Mouse (Mus musculus) lung, embryonic 15.5 days (tissue): ENCODE measurements around the gene Rcn3. TPM values are rescaled to one million over a fixed set of nuclear protein-coding genes. Genes with fewer than 3 reads are reported as not detected.
"Not testable (repeated sequence)": the region's sequence is repeated elsewhere in the genome, so short reads cannot be mapped to it uniquely, and the experiment has no call there.

Source experiments
- ATAC-seq: fragments of 200-750 bp; cut with Nextera tagmentation; 2 replicates; pipeline ENCODE4 v1.8.0; 2017; ENCODE audit warnings: moderate number of reproducible peaks, borderline replicate concordance; ENCODE audit not compliant: low FRiP score, low TSS enrichment; ENCODE audit errors: extremely low read depth
- H3K27ac ChIP-seq: fragments of 300-500 bp; sonication (generic); 2 replicates; pipeline ENCODE4 v1.5.1; 2015; ENCODE audit warnings: moderate library complexity, mild to moderate bottlenecking, inconsistent platforms
- H3K27me3 ChIP-seq: fragments of 300-500 bp; sonication (generic); 2 replicates; pipeline ENCODE4 v1.6.1; 2015; ENCODE audit warnings: inconsistent platforms
- H3K36me3 ChIP-seq: fragments of 300-500 bp; sonication (generic); 2 replicates; pipeline ENCODE4 v1.6.1; 2015; ENCODE audit warnings: inconsistent platforms
- H3K4me1 ChIP-seq: fragments of 300-500 bp; sonication (generic); 2 replicates; pipeline ENCODE4 v1.6.1; 2015; ENCODE audit warnings: inconsistent platforms
- H3K4me2 ChIP-seq: fragments of 300-500 bp; sonication (generic); 2 replicates; pipeline ENCODE4 v1.6.1; 2015; ENCODE audit warnings: inconsistent platforms, mild to moderate bottlenecking, moderate library complexity
- H3K4me3 ChIP-seq: fragments of 300-500 bp; sonication (generic); 2 replicates; pipeline ENCODE4 v1.5.1; 2015; ENCODE audit warnings: mild to moderate bottlenecking, inconsistent platforms
- H3K9ac ChIP-seq: fragments of 300-500 bp; sonication (generic); 2 replicates; pipeline ENCODE4 v1.6.1; 2015; ENCODE audit warnings: inconsistent platforms
- H3K9me3 ChIP-seq: fragments of 300-500 bp; sonication (generic); 2 replicates; pipeline ENCODE4 v1.6.1; 2016; ENCODE audit warnings: inconsistent platforms
- WGBS: fragments of 180-500 bp; shearing (Covaris S2); methylation state at CpG from one replicate; pipeline ENCODE4 v1.1.7; 2015; 5-methylcytosine and 5-hydroxymethylcytosine counted together
- polyA plus RNA-seq: library from polyadenylated mRNA; unstranded; fragments of >200 nt; fragmentation: Nextera tagmentation; extraction: Ambion mirVana; gene quantifications from 2 replicates; pipeline ENCODE4 v1.2.1, GENCODE M21; 2015

Rcn3 gene
- polyA plus RNA-seq, 1 experiment from 2014 or later: 353 TPM

GRCm38 (mm10) chr7:45122561-45123185 is 30.7 kb upstream of the Rcn3 start:
- peak overlapping the region; percentile 26; the same call in 1 of the 2 replicates for H3K27ac ChIP-seq
- peak overlapping the region; percentile 97 for H3K9ac ChIP-seq
- 68% methylated on average over 15 of the region's 15 CpGs for WGBS
- no peak for ATAC-seq
- H3K4me1 ChIP-seq: peaks cover 53% of the 10 kb centered on the region
- H3K36me3 ChIP-seq: peaks cover 71% of the 10 kb centered on the region
- H3K4me3 ChIP-seq: peak overlapping the region; percentile 91
- H3K9me3 ChIP-seq: no peaks in the 10 kb centered on the region
- no peaks in the 10 kb centered on the region for H3K27me3 ChIP-seq
- peak overlapping the region; percentile 61 for H3K4me2 ChIP-seq

GRCm38 (mm10) chr7:45121966-45122365 is 29.9 kb upstream of the Rcn3 start:
- no peak overlapping the region for H3K4me3 ChIP-seq
- H3K27me3 ChIP-seq: no peaks in the 10 kb centered on the region
- no peak overlapping the region for H3K9ac ChIP-seq
- ATAC-seq: no peak
- peaks cover 48% of the 10 kb centered on the region for H3K4me1 ChIP-seq
- H3K36me3 ChIP-seq: peaks cover 68% of the 10 kb centered on the region
- H3K27ac ChIP-seq: peak overlapping the region; percentile 44
- H3K4me2 ChIP-seq: peak overlapping the region; percentile 22; the same call in 1 of the 2 replicates
- H3K9me3 ChIP-seq: no peaks in the 10 kb centered on the region

- Histone ChIP-seq H3K4me1 (peaks cover 43% of the 10 kb centered on the region), H3K36me3 (peaks cover 62% of the 10 kb centered on the region), H3K9me3 (no peaks in the 10 kb centered on the region), H3K27ac (peak overlapping the region; percentile 44), H3K27me3 (no peaks in the 10 kb centered on the region), H3K4me3 (no peak overlapping the region), H3K9ac (no peak overlapping the region), H3K4me2 (peak overlapping the region; percentile 22; the same call in 1 of the 2 replicates)
- 44% methylated on average over 8 of the region's 8 CpGs for WGBS
- ATAC-seq: no peak
Measured at GRCm38 (mm10) chr7:45121404-45121803, 29.4 kb upstream of the Rcn3 start.

GRCm38 (mm10) chr7:45119780-45120709 is 28.0 kb upstream of the Rcn3 start:
- WGBS: 79% methylated on average over 5 of the region's 5 CpGs
- no peak overlapping the region for H3K27ac ChIP-seq
- H3K36me3 ChIP-seq: peaks cover 49% of the 10 kb centered on the region
- H3K4me1 ChIP-seq: peaks cover 30% of the 10 kb centered on the region
- H3K27me3 ChIP-seq: no peaks in the 10 kb centered on the region
- no peaks in the 10 kb centered on the region for H3K9me3 ChIP-seq
- no peak overlapping the region for H3K4me3 ChIP-seq
- H3K4me2 ChIP-seq: no peak overlapping the region
- H3K9ac ChIP-seq: no peak overlapping the region
- no peak for ATAC-seq

- Histone ChIP-seq H3K4me1 (peaks cover 24% of the 10 kb centered on the region), H3K9ac (no peak overlapping the region), H3K36me3 (peaks cover 46% of the 10 kb centered on the region), H3K9me3 (no peaks in the 10 kb centered on the region), H3K4me2 (no peak overlapping the region), H3K27ac (no peak overlapping the region), H3K4me3 (no peak overlapping the region), H3K27me3 (no peaks in the 10 kb centered on the region)
- no peak for ATAC-seq
- WGBS: 82% methylated on average over 6 of the region's 6 CpGs
Measured at GRCm38 (mm10) chr7:45118336-45118735, 26.3 kb upstream of the Rcn3 start.

- H3K9me3 ChIP-seq: no peaks in the 10 kb centered on the region
- no peak overlapping the region for H3K4me3 ChIP-seq
- ATAC-seq: no peak
- no peaks in the 10 kb centered on the region for H3K27me3 ChIP-seq
- H3K4me2 ChIP-seq: no peak overlapping the region
- peaks cover 41% of the 10 kb centered on the region for H3K36me3 ChIP-seq
- no peak overlapping the region for H3K27ac ChIP-seq
- H3K9ac ChIP-seq: no peak overlapping the region
- WGBS: 78% methylated on average over 8 of the region's 8 CpGs
- H3K4me1 ChIP-seq: peaks cover 16% of the 10 kb centered on the region
Measured at GRCm38 (mm10) chr7:45117566-45117965, 25.5 kb upstream of the Rcn3 start.

- Histone ChIP-seq H3K4me1 (no peaks in the 10 kb centered on the region), H3K4me2 (no peak overlapping the region), H3K36me3 (peaks cover 6% of the 10 kb centered on the region; the same call in 1 of the 2 replicates), H3K9ac (no peak overlapping the region), H3K27me3 (no peaks in the 10 kb centered on the region), H3K9me3 (no peaks in the 10 kb centered on the region), H3K27ac (no peak overlapping the region), H3K4me3 (no peak overlapping the region)
- WGBS: 60% methylated on average over 2 of the region's 2 CpGs
- no peak for ATAC-seq
Measured at GRCm38 (mm10) chr7:45113476-45113875, 21.5 kb upstream of the Rcn3 start.

- WGBS: 40% methylated on average over 3 of the region's 3 CpGs
Measured at GRCm38 (mm10) chr7:45112529-45112928, 20.5 kb upstream of the Rcn3 start.

GRCm38 (mm10) chr7:45111940-45112339 is 19.9 kb upstream of the Rcn3 start:
- Histone ChIP-seq H3K9ac (no peak overlapping the region), H3K36me3 (no peaks in the 10 kb centered on the region), H3K4me3 (no peak overlapping the region), H3K27me3 (no peaks in the 10 kb centered on the region), H3K9me3 (no peaks in the 10 kb centered on the region), H3K4me2 (no peak overlapping the region), H3K27ac (no peak overlapping the region), H3K4me1 (no peaks in the 10 kb centered on the region)
- no peak for ATAC-seq
- WGBS: 36% methylated on average over 2 of the region's 2 CpGs

More at GRCm38 (mm10) chr7:45112529-45112928, 20.5 kb upstream of the Rcn3 start:
- H3K27me3 ChIP-seq: no peaks in the 10 kb centered on the region
- no peak for ATAC-seq
- no peak overlapping the region for H3K9ac ChIP-seq
- H3K36me3 ChIP-seq: no peaks in the 10 kb centered on the region
- H3K4me3 ChIP-seq: no peak overlapping the region
- no peaks in the 10 kb centered on the region for H3K9me3 ChIP-seq
- no peak overlapping the region for H3K27ac ChIP-seq
- no peak overlapping the region for H3K4me2 ChIP-seq
- H3K4me1 ChIP-seq: no peaks in the 10 kb centered on the region

GRCm38 (mm10) chr7:45110089-45110488 is 18.1 kb upstream of the Rcn3 start:
- WGBS: 83% methylated on average over 4 of the region's 4 CpGs
- H3K27me3 ChIP-seq, H3K4me2 ChIP-seq, ATAC-seq, H3K9me3 ChIP-seq, H3K4me3 ChIP-seq, H3K27ac ChIP-seq, H3K36me3 ChIP-seq, H3K4me1 ChIP-seq, H3K9ac ChIP-seq: not testable (repeated sequence)

- no peak overlapping the region for H3K4me3 ChIP-seq
- H3K36me3 ChIP-seq: no peaks in the 10 kb centered on the region
- H3K27me3 ChIP-seq: no peaks in the 10 kb centered on the region
- ATAC-seq: no peak
- H3K27ac ChIP-seq: no peak overlapping the region
- H3K9me3 ChIP-seq: no peaks in the 10 kb centered on the region
- no peak overlapping the region for H3K4me2 ChIP-seq
- no peak overlapping the region for H3K9ac ChIP-seq
- H3K4me1 ChIP-seq: peaks cover 21% of the 10 kb centered on the region
- WGBS: 42% methylated on average over 5 of the region's 5 CpGs
Measured at GRCm38 (mm10) chr7:45107052-45107645, 15.1 kb upstream of the Rcn3 start.

- Histone ChIP-seq H3K9ac (no peak overlapping the region), H3K4me1 (peaks cover 28% of the 10 kb centered on the region), H3K36me3 (no peaks in the 10 kb centered on the region), H3K27me3 (no peaks in the 10 kb centered on the region), H3K4me3 (no peak overlapping the region), H3K4me2 (no peak overlapping the region), H3K9me3 (no peaks in the 10 kb centered on the region), H3K27ac (no peak overlapping the region)
- WGBS: 45% methylated on average over 6 of the region's 6 CpGs
- no peak for ATAC-seq
Measured at GRCm38 (mm10) chr7:45106441-45106840, 14.4 kb upstream of the Rcn3 start.
